Mouse (Mus musculus) layer of hippocampus, adult 18-20 months (tissue): ENCODE measurements around the gene Defb30. TPM values are rescaled to one million over a fixed set of nuclear protein-coding genes. Genes with fewer than 3 reads are reported as not detected.

ENCODE experiments used
- total RNA-seq, 2 experiments: library from RNA; stranded (reverse); gene quantifications; 2 replicates each; pipeline ENCODE4 v1.2.3; 2021

The Defb30 gene
- total RNA-seq, 2 experiments from 2014 or later = not detected

Other genes starting within 250 kb of the Defb30 start
- gene Wdfy2, start 212.3 kb downstream of the Defb30 start, total RNA-seq = 10 to 100 TPM; 16.2 to 17.6 TPM
- not detected for gene Defb48, start 65.5 kb downstream of the Defb30 start, total RNA-seq
- gene Defb47, start 51.9 kb downstream of the Defb30 start, total RNA-seq = not detected
- not detected for gene Defb43, start 38.2 kb downstream of the Defb30 start, total RNA-seq
- not detected for gene Defb42, start 3.0 kb downstream of the Defb30 start, total RNA-seq